Mouse (Mus musculus) liver, embryonic 13.5 days (tissue): Measurements from ENCODE around the gene Ppp1r12b. TPM values are rescaled to one million over a fixed set of nuclear protein-coding genes. Genes with fewer than 3 reads are reported as not detected.
A peak's percentile ranks its signal among the peaks of the same experiment; 100 is the strongest.

ENCODE experiments used
- ATAC-seq: fragments of 200-750 bp; cut with Nextera tagmentation; 2 replicates; pipeline ENCODE4 v1.8.0; 2017; ENCODE audit warnings: low read depth, mild to moderate bottlenecking, moderate number of reproducible peaks, moderate library complexity
- DNase-seq: peaks from one replicate; pipeline ENCODE4 v3.0.0; 2022
- H3K27ac ChIP-seq: fragments of 300-500 bp; sonication (generic); 2 replicates; pipeline ENCODE4 v1.5.1; 2015; ENCODE audit warnings: moderate library complexity, mild to moderate bottlenecking, inconsistent platforms
- H3K27me3 ChIP-seq: fragments of 300-500 bp; sonication (generic); 2 replicates; pipeline ENCODE4 v1.6.1; 2015; ENCODE audit warnings: mild to moderate bottlenecking, inconsistent platforms
- H3K36me3 ChIP-seq: fragments of 300-500 bp; sonication (generic); 2 replicates; pipeline ENCODE4 v1.6.1; 2015; ENCODE audit warnings: mild to moderate bottlenecking, inconsistent platforms
- H3K4me1 ChIP-seq: fragments of 300-500 bp; sonication (generic); replicated peaks from 2 replicates; pipeline ENCODE4 v1.6.1; 2015; ENCODE audit warnings: inconsistent platforms
- H3K4me2 ChIP-seq: fragments of 300-500 bp; sonication (generic); 2 replicates; pipeline ENCODE4 v1.6.1; 2015; ENCODE audit warnings: inconsistent platforms, mild to moderate bottlenecking, moderate library complexity
- H3K4me3 ChIP-seq: fragments of 300-500 bp; sonication (generic); replicated peaks from 2 replicates; pipeline ENCODE4 v1.5.1; 2015; ENCODE audit warnings: mild to moderate bottlenecking, inconsistent platforms
- H3K9ac ChIP-seq: fragments of 300-500 bp; sonication (generic); 2 replicates; pipeline ENCODE4 v1.6.1; 2015; ENCODE audit warnings: mild to moderate bottlenecking, inconsistent platforms
- H3K9me3 ChIP-seq: fragments of 300-500 bp; sonication (generic); replicated peaks from 2 replicates; pipeline ENCODE4 v1.6.1; 2016; ENCODE audit warnings: inconsistent platforms
- WGBS: fragments of 180-500 bp; shearing (Covaris S2); methylation state at CpG from one replicate; pipeline ENCODE4 v1.1.7; 2015; ENCODE audit not compliant: insufficient replicate concordance; 5-methylcytosine and 5-hydroxymethylcytosine counted together
- polyA plus RNA-seq: library from polyadenylated mRNA; unstranded; fragments of >200 nt; fragmentation: Nextera tagmentation; extraction: Ambion mirVana; gene quantifications from 2 replicates; pipeline ENCODE4 v1.2.1, GENCODE M21; 2015

Gene Ppp1r12b
- polyA plus RNA-seq, 1 experiment from 2014 or later = 2.2 TPM

GRCm38 (mm10) chr1:134891916-134892315, 63.8 kb downstream of the Ppp1r12b start:
- H3K4me2 ChIP-seq = no peak overlapping the region
- no peaks in the 10 kb centered on the region for H3K27me3 ChIP-seq
- 78% methylated on average over 5 of the region's 5 CpGs for WGBS
- H3K27ac ChIP-seq = no peak overlapping the region
- H3K36me3 ChIP-seq = peaks cover 21% of the 10 kb centered on the region
- H3K9me3 ChIP-seq = no peaks in the 10 kb centered on the region
- DNase-seq (no peak), ATAC-seq (no peak)
- no peaks in the 10 kb centered on the region for H3K4me1 ChIP-seq
- no peak overlapping the region for H3K4me3 ChIP-seq
- no peak overlapping the region for H3K9ac ChIP-seq

GRCm38 (mm10) chr1:134889629-134890028, 66.1 kb downstream of the Ppp1r12b start:
- DNase-seq = no peak
- H3K4me3 ChIP-seq = no peak overlapping the region
- WGBS = 87% methylated on average over 6 of the region's 6 CpGs
- H3K9me3 ChIP-seq = no peaks in the 10 kb centered on the region
- no peaks in the 10 kb centered on the region for H3K4me1 ChIP-seq
- H3K4me2 ChIP-seq = no peak overlapping the region
- peaks cover 27% of the 10 kb centered on the region for H3K36me3 ChIP-seq
- no peak for ATAC-seq
- H3K9ac ChIP-seq = no peak overlapping the region
- H3K27ac ChIP-seq = no peak overlapping the region
- no peaks in the 10 kb centered on the region for H3K27me3 ChIP-seq

- H3K27me3 ChIP-seq = no peaks in the 10 kb centered on the region
- H3K9ac ChIP-seq = 0 out of 2 replicates have a peak overlapping the region, but pooled peaks have one; percentile 4
- peaks cover 17% of the 10 kb centered on the region for H3K4me1 ChIP-seq
- no peak overlapping the region for H3K27ac ChIP-seq
- H3K9me3 ChIP-seq = no peaks in the 10 kb centered on the region
- H3K4me2 ChIP-seq = peak overlapping the region; percentile 26
- H3K36me3 ChIP-seq = peaks cover 26% of the 10 kb centered on the region
- 7% methylated on average over 4 of the region's 4 CpGs for WGBS
- no peak overlapping the region for H3K4me3 ChIP-seq
- ATAC-seq (peak; percentile 79), DNase-seq (peak; percentile 38)
Measured at GRCm38 (mm10) chr1:134875800-134876199, 79.9 kb downstream of the Ppp1r12b start.

GRCm38 (mm10) chr1:134872678-134873077, 83.1 kb downstream of the Ppp1r12b start:
- Histone ChIP-seq H3K4me2 (no peak overlapping the region), H3K4me3 (no peak overlapping the region), H3K9me3 (no peaks in the 10 kb centered on the region), H3K36me3 (peaks cover 25% of the 10 kb centered on the region), H3K9ac (no peak overlapping the region), H3K4me1 (peaks cover 17% of the 10 kb centered on the region), H3K27me3 (no peaks in the 10 kb centered on the region), H3K27ac (no peak overlapping the region)
- 80% methylated on average over 6 of the region's 6 CpGs for WGBS
- no peak for DNase-seq
- ATAC-seq = no peak

GRCm38 (mm10) chr1:134866426-134866825, 89.3 kb downstream of the Ppp1r12b start:
- no peak for ATAC-seq
- no peak overlapping the region for H3K27ac ChIP-seq
- H3K36me3 ChIP-seq = peaks cover 11% of the 10 kb centered on the region; the same call in 1 of the 2 replicates
- H3K9me3 ChIP-seq = no peaks in the 10 kb centered on the region
- H3K9ac ChIP-seq = no peak overlapping the region
- no peak for DNase-seq
- no peaks in the 10 kb centered on the region for H3K4me1 ChIP-seq
- WGBS = 74% methylated on average over 2 of the region's 2 CpGs
- no peaks in the 10 kb centered on the region for H3K27me3 ChIP-seq
- no peak overlapping the region for H3K4me2 ChIP-seq
- H3K4me3 ChIP-seq = no peak overlapping the region

GRCm38 (mm10) chr1:134865552-134865951, 90.2 kb downstream of the Ppp1r12b start:
- Histone ChIP-seq H3K27ac (no peak overlapping the region), H3K4me3 (no peak overlapping the region), H3K9ac (no peak overlapping the region), H3K36me3 (peaks cover 10% of the 10 kb centered on the region; the same call in 1 of the 2 replicates), H3K27me3 (no peaks in the 10 kb centered on the region), H3K9me3 (no peaks in the 10 kb centered on the region), H3K4me1 (no peaks in the 10 kb centered on the region), H3K4me2 (no peak overlapping the region)
- 57% methylated on average over 6 of the region's 6 CpGs for WGBS
- DNase-seq (no peak), ATAC-seq (no peak)

GRCm38 (mm10) chr1:134860538-134860937, 95.2 kb downstream of the Ppp1r12b start:
- WGBS = 60% methylated on average over 2 of the region's 2 CpGs
- no peak overlapping the region for H3K27ac ChIP-seq
- ATAC-seq = no peak

GRCm38 (mm10) chr1:134858344-134859053, 97.2 kb downstream of the Ppp1r12b start:
- no peak overlapping the region for H3K27ac ChIP-seq
- H3K4me1 ChIP-seq = no peaks in the 10 kb centered on the region
- no peak overlapping the region for H3K4me3 ChIP-seq
- H3K4me2 ChIP-seq = no peak overlapping the region
- H3K27me3 ChIP-seq = no peaks in the 10 kb centered on the region
- H3K36me3 ChIP-seq = 0 out of 2 replicates have a peak, but pooled peaks cover under 1% of the 10 kb centered on the region
- WGBS = 62% methylated on average over 3 of the region's 3 CpGs
- ATAC-seq (no peak), DNase-seq (no peak)
- H3K9me3 ChIP-seq = no peaks in the 10 kb centered on the region
- H3K9ac ChIP-seq = no peak overlapping the region

More at GRCm38 (mm10) chr1:134860538-134860937, 95.2 kb downstream of the Ppp1r12b start:
- Histone ChIP-seq H3K27me3 (no peaks in the 10 kb centered on the region), H3K4me2 (no peak overlapping the region), H3K4me3 (no peak overlapping the region), H3K36me3 (0 out of 2 replicates have a peak, but pooled peaks cover 5% of the 10 kb centered on the region), H3K9ac (no peak overlapping the region), H3K9me3 (no peaks in the 10 kb centered on the region), H3K4me1 (no peaks in the 10 kb centered on the region)
- DNase-seq = no peak

- no peaks in the 10 kb centered on the region for H3K27me3 ChIP-seq
- no peak overlapping the region for H3K4me3 ChIP-seq
- no peak overlapping the region for H3K9ac ChIP-seq
- no peaks in the 10 kb centered on the region for H3K9me3 ChIP-seq
- no peak overlapping the region for H3K27ac ChIP-seq
- no peaks in the 10 kb centered on the region; the same call in 1 of the 2 replicates for H3K36me3 ChIP-seq
- peak; percentile 38 for DNase-seq
- H3K4me1 ChIP-seq = peaks cover 5% of the 10 kb centered on the region; the same call in 1 of the 2 replicates
- no peak for ATAC-seq
- WGBS = 73% methylated on average over 1 of the region's 1 CpGs
- no peak overlapping the region for H3K4me2 ChIP-seq
Measured at GRCm38 (mm10) chr1:134854325-134854982, 101.3 kb downstream of the Ppp1r12b start.

- Histone ChIP-seq H3K4me3 (no peak overlapping the region), H3K27ac (no peak overlapping the region), H3K9ac (no peak overlapping the region), H3K27me3 (no peaks in the 10 kb centered on the region), H3K4me2 (no peak overlapping the region), H3K4me1 (peaks cover 5% of the 10 kb centered on the region; the same call in 1 of the 2 replicates), H3K9me3 (no peaks in the 10 kb centered on the region), H3K36me3 (no peaks in the 10 kb centered on the region; the same call in 1 of the 2 replicates)
- DNase-seq (no peak), ATAC-seq (peak; percentile 65; the same call in 1 of the 2 replicates)
- WGBS = 42% methylated on average over 3 of the region's 3 CpGs
Measured at GRCm38 (mm10) chr1:134852797-134853196, 102.9 kb downstream of the Ppp1r12b start.

GRCm38 (mm10) chr1:134851211-134851610, 104.5 kb downstream of the Ppp1r12b start:
- 80% methylated on average over 5 of the region's 5 CpGs for WGBS

More at GRCm38 (mm10) chr1:134851211-134851610, 104.5 kb downstream of the Ppp1r12b start:
- H3K9me3 ChIP-seq = no peaks in the 10 kb centered on the region
- H3K9ac ChIP-seq = no peak overlapping the region
- DNase-seq (no peak), ATAC-seq (no peak)
- H3K4me1 ChIP-seq = peaks cover 5% of the 10 kb centered on the region; the same call in 1 of the 2 replicates
- H3K4me2 ChIP-seq = no peak overlapping the region
- no peaks in the 10 kb centered on the region for H3K27me3 ChIP-seq
- H3K27ac ChIP-seq = no peak overlapping the region
- no peak overlapping the region for H3K4me3 ChIP-seq
- no peaks in the 10 kb centered on the region; the same call in 1 of the 2 replicates for H3K36me3 ChIP-seq
